Mouse (Mus musculus): ENCODE results near the gene Ptpn7.

Ptpn7 gene

DNA sequence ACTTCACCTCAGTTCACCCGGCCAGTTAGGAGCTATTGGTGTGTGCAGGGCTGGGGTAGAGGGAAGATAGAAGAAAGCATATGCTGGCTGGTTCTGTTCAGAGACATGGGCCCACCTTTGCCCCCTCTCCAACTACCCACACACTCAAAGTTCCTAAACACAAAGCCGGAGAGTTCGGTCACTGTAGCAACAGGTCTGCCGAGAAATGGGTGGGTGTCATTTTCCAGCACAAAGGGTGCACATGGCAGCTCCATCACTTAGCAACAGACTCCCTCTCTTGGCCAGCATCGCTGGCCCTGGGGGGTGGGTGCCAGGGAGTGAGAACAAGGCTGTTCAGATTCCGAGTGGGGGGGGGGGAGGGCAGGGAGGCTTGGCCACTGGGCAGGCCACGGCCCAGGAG, 26.6 kb downstream of the Ptpn7 start:
- no peak for DNase-seq (ENCODE audit: low spot score)

DNA sequence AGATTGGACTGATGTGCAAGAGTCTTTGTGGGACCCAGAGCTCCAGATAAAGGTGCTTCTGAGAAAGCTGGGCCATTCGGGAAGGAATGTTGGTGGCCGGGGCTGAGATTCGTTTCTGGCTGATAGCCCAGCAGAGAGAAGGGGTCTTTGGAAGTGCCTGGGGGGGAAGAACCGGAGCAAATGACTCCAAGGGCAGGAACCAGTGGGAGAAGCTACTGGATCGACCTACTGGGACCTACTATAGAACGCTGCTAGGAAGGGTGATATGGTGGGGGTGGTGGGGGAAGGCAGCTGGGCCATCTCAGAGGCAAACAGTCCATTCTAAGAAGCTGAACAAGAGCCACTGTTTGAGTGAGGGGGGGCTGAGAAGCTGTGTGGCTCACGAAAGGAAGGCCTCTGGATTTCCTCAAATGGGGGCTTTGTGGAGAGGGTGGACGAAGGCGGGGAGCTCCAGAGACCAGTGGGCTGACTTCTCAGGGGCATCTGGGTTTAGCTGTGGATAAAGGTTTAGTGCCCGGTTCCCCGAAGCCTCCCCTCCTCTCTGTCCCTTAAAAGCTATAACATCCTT, 27.1 kb downstream of the Ptpn7 start:
- no peak for DNase-seq (ENCODE audit: low spot score)

DNA sequence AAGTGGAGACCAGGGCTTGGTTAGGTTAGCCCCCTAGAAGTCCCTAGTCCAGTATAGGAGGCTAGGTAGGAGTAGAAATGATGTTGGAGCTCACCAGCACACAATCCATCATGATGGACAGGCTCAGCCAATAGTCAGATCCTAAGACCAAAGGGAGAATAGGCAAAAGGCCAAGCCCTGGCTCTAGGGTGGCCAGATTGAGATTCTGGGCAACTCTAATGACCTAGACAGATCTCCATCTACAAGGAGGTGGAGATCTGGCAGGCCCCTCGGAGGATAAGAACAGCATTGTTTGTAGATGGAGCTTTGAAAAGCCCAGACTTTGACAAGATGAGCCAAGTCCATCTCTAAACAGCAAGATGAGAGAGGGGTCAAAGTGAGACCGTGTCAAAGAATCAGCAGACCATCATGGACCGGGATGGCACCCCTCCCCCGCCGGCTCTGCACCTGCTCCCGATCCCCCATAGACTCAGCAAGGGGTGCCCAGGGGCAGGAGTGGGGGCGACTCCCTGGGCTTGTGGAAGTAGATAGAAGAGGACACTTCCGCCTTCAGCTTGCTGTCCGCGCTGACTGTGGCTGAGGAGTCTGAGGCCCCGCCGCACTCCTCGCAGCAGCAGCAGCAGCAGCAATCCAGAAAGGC, 28.0 kb downstream of the Ptpn7 start:
- DNase-seq (ENCODE audit: low spot score): no peak

DNA sequence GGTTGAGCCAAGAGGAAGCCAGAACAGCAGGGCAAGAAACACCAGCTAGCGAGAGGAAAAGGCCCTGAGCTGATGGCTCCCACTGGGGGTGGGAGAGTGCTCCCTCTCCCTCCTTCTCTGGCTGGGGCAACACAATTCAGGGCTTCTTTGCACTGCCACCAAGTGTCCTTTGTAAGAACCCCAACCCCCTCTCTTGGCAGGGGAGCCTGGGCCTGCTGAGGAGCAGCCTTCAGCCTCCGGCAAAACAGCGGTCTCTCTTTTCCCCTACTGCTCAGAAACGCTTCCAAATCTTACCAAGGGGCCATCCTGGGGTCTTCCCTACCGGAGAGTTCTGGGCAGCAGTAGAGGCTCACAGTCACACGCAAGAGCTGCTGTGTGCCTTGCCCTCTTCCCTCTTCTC, 30.2 kb downstream of the Ptpn7 start:
- no peak for DNase-seq (ENCODE audit: low spot score)

DNA sequence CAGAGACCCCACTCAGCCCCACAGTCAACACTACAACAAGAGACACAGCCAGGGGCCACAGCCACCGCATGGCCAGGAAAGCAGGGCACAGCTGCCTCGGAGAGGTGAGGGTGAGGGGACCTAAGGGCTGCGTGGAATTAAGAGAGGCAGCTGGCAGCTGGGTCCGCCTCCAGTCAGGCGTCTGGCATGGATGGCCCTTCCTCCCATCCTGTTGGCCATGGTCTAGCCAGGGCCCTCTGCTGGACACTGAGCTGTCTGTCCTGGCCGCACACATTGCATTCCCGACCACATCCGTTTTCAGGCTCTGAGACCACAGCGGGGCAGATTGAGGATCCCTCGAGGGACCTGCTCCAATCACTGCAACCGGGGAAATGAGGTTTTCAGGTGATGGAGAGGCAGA, 34.9 kb downstream of the Ptpn7 start, which contains the start of gene Gpr37l1:
Gene Gpr37l1 (minus strand): TSS at position 247 of the 400 bp plus-strand sequence.
- no peak for DNase-seq (ENCODE audit: low spot score)

DNA sequence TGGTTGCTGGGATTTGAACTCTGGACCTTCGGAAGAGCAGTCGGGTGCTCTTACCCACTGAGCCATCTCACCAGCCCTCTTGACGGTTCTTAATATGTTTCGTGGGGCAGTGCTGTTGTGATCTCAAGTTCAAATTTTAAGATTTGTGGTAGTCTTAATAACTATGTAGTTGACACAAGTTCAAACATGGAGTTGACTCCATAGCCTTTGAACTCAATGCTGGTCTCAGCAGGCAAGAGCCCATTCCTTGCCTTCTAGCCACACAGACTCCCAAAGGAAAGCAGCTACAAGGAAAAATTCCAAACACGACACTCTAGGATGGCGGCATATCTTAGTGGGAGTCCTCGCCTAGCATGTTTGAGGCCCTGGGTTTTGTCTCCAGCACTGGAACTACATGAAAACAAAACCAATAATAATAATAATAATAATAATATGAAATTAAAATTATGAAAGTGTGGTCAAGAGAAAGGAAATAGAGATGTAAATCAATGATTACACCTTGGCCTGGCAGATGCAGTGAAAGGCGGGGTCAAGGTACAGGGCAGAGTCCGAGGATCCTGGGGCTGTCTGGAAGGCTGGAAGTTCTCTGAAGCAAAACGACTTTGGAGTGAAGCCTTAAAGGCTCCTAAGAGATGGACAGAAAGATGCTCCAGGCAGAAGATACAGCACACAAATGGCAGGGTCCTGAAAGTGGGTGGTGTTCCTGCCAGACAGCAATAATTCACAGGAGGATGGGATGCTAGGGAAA, 36.1 kb downstream of the Ptpn7 start:
- no peak for DNase-seq (ENCODE audit: low spot score)

DNA sequence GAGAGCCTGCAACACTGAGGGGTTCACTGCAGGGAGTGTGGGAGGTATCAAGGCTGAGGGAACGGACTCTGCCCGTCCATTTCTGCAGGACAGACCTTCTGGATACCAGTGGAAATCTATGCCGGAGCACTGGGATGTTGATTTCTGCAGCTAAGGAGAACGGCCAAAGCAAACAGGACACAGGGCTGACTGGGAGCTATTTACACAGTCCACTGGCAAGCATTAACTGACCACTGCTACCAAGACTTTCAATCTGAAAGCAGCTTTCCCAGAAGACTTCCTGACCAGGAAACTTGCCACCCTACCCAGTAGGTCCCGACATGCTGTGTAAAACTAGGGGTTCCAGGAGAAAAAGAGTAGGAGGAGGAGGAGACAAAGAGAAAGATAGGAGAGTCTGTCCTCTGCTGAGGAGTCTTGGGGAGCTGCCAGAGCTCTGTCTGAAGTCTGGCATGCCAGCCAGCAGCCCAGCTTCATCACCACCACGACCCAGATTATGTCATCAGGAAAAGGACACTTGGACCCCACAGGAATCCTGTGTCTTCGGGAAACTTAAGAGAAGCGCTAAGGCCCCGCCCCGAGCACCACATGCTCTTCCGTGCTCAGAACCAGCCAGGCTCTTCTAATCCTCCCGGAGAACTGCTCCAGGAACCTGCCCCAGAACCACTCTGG, 37.2 kb downstream of the Ptpn7 start:
- no peak for DNase-seq (ENCODE audit: low spot score)

DNA sequence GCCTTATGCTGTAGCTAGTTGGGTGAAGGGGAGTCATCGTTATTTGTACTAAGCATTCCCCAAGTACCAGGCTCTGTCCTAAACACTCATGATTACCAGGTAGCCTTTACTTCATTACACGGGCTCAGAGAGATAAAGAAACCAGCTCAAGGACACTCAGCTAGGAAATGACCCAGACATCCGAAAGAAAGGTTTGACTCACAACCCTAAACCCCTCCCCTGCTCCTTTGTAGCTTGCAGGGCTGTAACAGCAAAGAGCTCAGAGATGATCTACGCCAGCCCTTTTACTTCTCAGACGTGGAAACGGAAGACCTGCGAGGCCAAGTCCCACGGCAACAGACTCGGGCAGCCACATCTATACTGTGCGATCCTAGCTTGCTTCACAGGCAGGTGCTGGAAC, 37.8 kb downstream of the Ptpn7 start:
- DNase-seq (ENCODE audit: low spot score): no peak

DNA sequence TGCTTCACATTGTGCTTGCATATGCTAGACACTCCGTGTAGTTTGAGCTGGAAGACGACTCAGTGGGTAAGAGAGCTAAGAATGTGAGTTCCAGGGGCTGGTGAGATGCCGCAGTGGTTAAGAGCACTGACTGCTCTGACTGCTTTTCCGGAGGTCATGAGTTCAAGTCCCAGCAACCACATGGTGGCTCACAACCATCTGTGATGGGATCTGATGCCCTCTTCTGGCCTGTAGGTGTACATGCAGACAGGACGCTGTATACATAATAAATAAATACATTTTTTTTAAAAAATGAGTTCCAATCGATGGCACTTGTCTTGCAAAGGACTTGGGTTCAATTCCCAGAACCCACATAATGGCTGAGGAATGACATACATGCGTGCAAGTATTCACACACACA, 38.7 kb downstream of the Ptpn7 start:
- no peak for DNase-seq (ENCODE audit: low spot score)

DNA sequence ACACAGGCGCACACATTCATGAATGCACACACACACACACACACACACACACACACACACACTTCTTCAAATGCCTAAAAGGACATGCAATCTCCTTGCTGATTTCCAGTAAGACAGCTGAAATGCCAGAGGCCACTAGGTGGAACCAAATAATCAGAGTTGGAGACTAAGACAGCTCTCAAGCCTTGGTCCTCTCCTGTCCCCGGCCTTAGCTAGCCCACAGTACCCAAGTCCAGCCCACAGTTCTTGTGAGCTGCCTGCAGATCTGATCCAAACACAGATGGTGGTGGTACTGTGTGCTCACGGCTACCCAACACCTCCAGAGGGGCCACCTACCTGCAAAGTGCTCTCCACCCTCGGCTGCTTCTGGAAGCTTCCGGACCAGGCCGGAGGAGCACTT, 39.5 kb downstream of the Ptpn7 start:
- DNase-seq (ENCODE audit: low spot score): peak; percentile 75

DNA sequence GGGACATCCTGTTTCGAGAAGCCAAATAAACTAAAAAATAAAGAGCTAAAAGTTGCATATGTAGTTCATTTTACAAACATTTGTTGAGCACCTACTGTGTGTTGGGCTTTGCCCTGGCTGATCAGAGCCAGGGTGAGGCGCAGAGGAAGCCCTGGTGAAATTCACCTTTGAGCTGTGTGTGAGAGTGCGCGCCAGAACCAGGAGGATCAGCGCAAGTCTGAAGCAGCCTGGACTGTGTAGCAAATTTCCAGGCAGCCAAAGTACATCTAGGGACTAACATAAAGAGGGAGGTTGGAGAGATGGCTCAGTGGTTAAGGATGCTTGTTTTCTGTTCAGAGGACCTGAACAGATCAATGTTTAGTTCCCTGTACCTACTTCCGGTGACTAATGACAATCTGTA, 40.8 kb downstream of the Ptpn7 start:
- DNase-seq (ENCODE audit: low spot score): no peak

DNA sequence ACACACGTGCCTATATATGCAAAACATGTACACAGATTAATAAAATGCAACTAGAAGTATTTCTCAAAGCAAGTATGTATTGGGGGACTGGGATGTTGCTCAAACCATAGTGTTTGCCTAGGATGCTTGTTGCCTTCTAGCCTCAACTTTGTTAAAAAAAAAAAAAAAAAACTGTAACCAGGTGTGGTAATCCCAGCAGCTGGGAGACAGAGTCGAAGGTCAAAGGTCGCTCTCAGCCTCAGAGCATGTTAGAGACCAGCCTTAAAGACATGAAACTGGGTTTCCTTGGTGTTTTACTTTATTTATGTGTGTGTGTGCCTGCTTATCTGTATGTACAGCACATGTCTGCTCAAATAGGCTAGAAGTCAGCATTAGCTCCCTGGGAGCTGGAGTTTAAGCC, 42.7 kb downstream of the Ptpn7 start:
- no peak for DNase-seq (ENCODE audit: low spot score)

DNA sequence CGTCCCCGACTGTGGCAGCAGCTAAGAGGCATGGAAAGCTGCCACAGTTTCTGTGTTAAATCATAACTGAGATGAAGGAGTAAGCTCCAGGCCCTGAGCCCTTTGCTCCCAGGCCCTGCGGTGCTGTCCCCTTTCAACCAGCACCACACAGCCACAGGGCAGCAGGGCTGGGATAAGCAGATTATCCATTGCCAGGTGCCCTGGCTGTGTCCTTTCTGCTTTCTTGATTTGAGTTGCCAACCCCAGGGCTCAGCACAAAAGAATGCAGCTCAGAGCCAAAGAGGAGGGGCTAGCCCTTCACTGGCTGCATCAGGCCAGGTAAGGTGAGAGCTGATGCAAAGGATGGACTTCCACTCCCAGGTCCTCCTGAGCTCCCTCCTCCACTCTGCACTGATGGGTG, 45.2 kb downstream of the Ptpn7 start:
- DNase-seq (ENCODE audit: low spot score): no peak

DNA sequence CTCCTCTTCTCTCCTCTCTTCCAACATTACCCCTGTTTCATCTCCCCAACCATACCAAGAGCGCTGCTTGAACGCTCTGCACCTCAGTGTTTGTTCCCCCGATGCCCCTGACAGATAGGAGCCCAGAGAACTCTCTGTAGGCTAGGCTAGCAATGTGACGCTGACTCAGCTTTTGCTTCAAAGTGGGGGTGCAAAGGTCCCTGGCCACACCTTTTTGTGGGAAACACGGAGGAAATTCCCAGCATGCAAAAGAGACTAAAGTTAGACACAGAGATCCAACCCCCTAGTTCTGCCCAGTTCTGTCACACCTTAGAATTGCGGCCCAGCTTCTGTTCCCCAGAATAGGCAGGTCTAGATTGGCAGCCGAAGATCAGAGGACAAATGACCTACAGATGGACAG, 46.4 kb downstream of the Ptpn7 start:
- DNase-seq (ENCODE audit: low spot score): no peak

DNA sequence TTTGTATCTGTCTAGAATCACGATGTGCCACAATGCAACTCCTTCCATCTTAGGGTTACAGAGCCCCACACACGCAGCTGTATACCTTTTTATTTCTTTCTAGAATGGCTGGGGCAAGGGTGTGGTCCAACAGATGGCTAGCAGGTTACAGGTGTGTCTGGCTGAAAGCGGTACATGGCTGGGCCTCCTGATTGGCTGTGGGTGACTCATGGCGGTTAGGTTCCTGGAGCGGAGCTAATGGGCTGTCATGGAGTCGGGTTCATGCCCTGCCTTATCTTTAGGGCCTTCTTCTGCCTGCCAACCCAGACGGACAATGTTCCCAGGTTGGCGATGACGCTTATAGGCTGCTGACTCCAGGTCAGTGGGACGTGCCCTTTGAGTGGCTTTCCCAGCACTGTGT, 48.3 kb downstream of the Ptpn7 start:
- DNase-seq (ENCODE audit: low spot score): no peak

DNA sequence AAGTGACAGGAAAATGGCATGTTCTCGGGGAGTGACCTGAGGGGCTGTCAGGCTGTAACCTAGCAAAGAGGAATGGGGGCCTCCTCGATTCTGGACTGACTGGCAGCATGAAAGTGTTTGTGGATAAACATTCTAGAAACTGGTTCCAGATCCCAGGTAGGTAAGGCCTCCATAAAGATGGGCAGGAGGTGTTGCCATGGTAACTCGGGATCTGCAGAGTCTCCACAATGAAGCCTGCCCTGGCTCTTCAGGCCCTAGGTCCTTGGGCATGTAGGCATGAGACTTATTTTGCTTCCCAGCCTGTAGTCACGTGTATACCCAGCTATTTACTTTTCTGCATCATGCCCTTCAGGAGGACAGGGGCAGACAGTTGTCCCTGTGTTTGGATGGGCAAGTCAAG, 48.8 kb downstream of the Ptpn7 start:
- DNase-seq (ENCODE audit: low spot score): no peak

DNA sequence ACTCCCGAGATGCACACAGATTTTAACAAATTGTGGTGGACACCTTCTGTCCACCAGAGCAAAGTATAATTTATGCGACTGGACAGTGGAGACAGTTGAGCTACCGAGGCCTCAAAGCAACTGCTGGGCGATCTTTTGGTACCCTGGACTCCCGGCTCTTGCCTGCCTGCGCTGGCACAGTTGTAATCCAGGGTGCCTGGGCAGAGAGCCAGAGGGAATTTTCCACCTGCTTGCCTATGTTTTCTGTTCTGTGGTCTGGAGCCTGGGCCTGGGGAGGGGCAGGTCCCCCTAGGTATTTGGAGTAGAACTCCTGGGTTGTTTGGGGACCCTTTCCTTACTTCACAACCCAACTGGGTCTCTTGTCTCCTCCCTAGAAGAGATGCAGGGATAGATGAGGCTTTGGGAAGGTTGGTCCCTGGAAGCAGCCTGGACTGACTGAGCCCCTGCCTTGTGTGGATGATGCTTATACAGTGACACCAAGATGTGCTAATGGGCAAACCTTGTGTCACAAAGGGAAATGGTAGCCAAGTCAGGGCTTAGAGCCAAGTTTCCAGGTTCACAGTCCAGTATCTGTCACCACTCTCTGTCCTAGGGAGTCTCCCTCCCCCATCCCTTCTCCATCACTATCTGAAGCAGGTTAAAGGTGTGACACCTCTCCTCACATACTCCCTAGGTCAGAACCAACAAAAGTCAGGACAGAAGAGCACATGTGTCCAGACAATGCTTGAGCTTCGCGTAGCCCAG, 49.6 kb downstream of the Ptpn7 start:
- no peak for DNase-seq (ENCODE audit: low spot score)

DNA sequence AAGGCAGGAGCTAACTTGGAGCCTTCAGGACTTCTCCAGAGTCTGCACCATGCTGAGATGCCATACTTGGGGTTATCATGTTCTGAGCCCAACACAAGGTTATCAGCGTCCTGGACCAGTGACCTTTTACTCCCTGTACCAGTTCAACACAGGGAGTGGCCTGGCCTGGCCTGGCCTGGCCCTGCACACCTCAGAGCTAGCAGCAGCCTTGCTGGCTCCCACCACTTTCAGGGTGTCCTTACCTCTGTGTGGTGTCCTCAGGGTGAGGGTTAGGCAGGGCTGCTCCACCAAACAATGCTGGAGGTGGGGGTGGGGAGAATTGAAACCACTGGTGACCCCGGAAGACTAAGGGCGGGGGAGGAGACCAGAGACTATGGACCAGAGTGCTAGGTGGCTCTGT, 50.5 kb downstream of the Ptpn7 start:
- no peak for DNase-seq (ENCODE audit: low spot score)

DNA sequence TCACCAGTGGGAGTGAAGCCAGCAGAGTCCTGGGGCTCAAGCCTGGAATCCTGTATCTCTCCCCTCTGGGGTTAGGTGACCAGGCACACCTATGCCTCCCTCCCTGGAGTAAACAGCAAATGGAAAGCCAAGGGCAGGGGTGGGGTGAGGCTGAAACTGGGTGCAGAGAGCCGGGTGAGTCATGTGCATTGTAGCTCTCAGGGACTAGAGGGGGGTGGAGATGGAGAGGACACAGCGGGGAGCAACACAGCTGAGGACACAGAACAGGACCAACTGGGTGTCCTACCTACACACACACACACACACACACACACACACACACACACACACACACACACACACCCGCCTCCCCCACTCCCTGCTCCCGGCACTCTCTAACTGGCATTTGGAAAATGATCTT, 50.9 kb downstream of the Ptpn7 start:
- no peak for DNase-seq (ENCODE audit: low spot score)

DNA sequence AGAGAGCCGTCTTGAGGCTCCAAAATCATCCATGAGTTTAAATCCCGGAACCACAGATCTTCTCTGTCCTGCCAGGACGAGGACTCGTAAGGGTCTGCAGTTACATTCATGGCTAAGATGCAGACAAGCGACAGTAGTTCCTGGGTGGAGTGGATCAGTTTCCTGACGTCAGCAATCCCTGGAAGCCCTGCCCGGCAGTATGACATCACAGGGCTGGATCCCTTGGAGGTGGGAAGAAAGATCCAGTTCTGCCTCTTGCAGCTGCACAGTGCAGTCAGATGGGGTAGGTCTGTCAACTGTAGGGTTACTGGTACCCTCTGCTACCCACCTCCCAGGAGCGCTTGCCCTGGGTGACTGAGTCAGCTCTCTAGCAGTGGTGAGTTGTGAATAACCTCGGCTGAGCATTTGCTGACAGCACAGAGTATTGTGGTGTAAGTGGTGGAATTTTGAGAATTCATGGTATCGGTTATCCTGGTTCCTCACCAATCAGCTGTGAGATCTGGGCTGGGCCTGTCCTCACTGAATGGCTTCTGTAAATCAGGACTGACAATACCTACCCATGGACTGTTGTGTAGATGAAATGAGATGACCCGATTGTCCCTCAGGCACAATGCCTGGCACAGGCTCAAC, 51.6 kb downstream of the Ptpn7 start:
- DNase-seq (ENCODE audit: low spot score): no peak

DNA sequence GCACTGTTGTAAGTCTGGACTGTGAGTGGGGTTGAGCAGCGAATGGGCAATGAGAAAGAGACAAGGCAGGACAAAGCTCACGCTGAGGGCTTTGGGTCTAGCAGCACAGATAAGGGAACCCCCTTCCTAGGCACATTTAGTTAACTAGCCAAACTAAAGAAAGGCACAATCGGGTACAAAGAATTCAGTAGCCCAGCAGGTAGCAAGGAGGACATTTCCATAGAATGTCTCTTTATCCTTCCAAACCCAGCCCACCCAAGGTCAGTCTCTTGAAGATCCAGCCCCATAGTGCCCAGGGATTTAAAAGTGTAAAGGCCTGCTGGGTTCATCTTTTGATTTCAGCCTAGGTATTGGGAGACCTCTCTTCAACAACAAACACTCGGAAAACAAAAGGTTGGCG, 53.4 kb downstream of the Ptpn7 start:
- DNase-seq (ENCODE audit: low spot score): no peak

DNA sequence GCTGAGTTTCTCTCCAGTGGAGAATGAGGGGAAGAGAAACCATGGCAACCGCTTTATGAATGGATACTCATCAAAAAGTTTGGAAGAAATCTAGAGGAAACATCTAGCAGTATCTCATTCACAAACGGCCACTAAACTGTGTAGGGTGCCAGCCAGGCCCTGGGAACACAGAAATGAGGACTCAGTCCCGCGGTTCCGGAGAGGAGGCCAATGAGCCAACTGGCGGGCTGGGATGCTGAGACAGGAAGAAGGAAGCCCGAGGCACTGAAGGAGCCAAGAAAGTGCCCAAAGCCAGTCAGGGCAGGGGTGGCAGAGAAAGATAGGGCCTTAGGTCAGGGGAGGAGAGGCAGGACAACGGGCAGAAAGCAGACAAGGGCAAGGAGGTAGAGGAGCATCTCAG, 53.9 kb downstream of the Ptpn7 start:
- no peak for DNase-seq (ENCODE audit: low spot score)

Measured in layer of hippocampus, adult 9-10 months (tissue).